Mouse (Mus musculus) thymus, postnatal 14 days (tissue): Measurements from ENCODE around the gene Pxmp4.

Experiments used
- DNase-seq: peaks from one replicate; pipeline ENCODE4 v3.0.0; 2021

The Pxmp4 gene

GRCm38 (mm10) chr2:154603638-154604153 is at the start of gene Pxmp4:
Pxmp4 (minus strand) TSS chr2:154603708.
- DNase-seq = peak; percentile 97

- DNase-seq = no peak
Measured at GRCm38 (mm10) chr2:154651363-154651762, 47.9 kb upstream of the Pxmp4 start, which contains the start of gene Chmp4b. Chmp4b (plus strand) TSS chr2:154651705.

- no peak for DNase-seq
Measured at GRCm38 (mm10) chr2:154650404-154650803, 46.9 kb upstream of the Pxmp4 start.

- DNase-seq = peak; percentile 44
Measured at GRCm38 (mm10) chr2:154648086-154648485, 44.6 kb upstream of the Pxmp4 start.

- peak; percentile 42 for DNase-seq
Measured at GRCm38 (mm10) chr2:154646634-154647033, 43.1 kb upstream of the Pxmp4 start.

- DNase-seq = no peak
Measured at GRCm38 (mm10) chr2:154642712-154643385, 39.3 kb upstream of the Pxmp4 start.

- DNase-seq = no peak
Measured at GRCm38 (mm10) chr2:154642005-154642459, 38.5 kb upstream of the Pxmp4 start.

GRCm38 (mm10) chr2:154641176-154641575 is 37.7 kb upstream of the Pxmp4 start:
- DNase-seq = no peak

- DNase-seq = no peak
Measured at GRCm38 (mm10) chr2:154639115-154639514, 35.6 kb upstream of the Pxmp4 start.

- no peak for DNase-seq
Measured at GRCm38 (mm10) chr2:154638521-154638920, 35.0 kb upstream of the Pxmp4 start.

- no peak for DNase-seq
Measured at GRCm38 (mm10) chr2:154635826-154636225, 32.3 kb upstream of the Pxmp4 start.

GRCm38 (mm10) chr2:154633876-154634644 is 30.6 kb upstream of the Pxmp4 start:
- no peak for DNase-seq

GRCm38 (mm10) chr2:154633039-154633742 is 29.7 kb upstream of the Pxmp4 start:
- DNase-seq = no peak

- no peak for DNase-seq
Measured at GRCm38 (mm10) chr2:154632203-154632780, 28.8 kb upstream of the Pxmp4 start.

GRCm38 (mm10) chr2:154630531-154630930 is 27.0 kb upstream of the Pxmp4 start:
- DNase-seq = no peak

GRCm38 (mm10) chr2:154624137-154624536 is 20.6 kb upstream of the Pxmp4 start:
- no peak for DNase-seq

- DNase-seq = no peak
Measured at GRCm38 (mm10) chr2:154621684-154622083, 18.2 kb upstream of the Pxmp4 start.

GRCm38 (mm10) chr2:154617061-154617460 is 13.6 kb upstream of the Pxmp4 start:
- DNase-seq = peak; percentile 78

- DNase-seq = peak; percentile 40
Measured at GRCm38 (mm10) chr2:154615674-154616073, 12.2 kb upstream of the Pxmp4 start.

- no peak for DNase-seq
Measured at GRCm38 (mm10) chr2:154614841-154615576, 11.5 kb upstream of the Pxmp4 start.

- peak; percentile 94 for DNase-seq
Measured at GRCm38 (mm10) chr2:154613118-154614115, 9.9 kb upstream of the Pxmp4 start, which contains the start of the genes Zfp341 and 4930519P11Rik. Zfp341 (plus strand) TSS chr2:154613297. 4930519P11Rik (minus strand) TSS chr2:154613437.
